Mouse (Mus musculus): Measurements from ENCODE around the gene Xndc1. TPM values are rescaled to one million over a fixed set of nuclear protein-coding genes. Genes with fewer than 3 reads are reported as not detected.
"Not testable (repeated sequence)": the region's sequence is repeated elsewhere in the genome, so short reads cannot be mapped to it uniquely, and the experiment has no call there.

Xndc1 gene
- 10 to 100 TPM in 1 of 2 experiments, 1 to 10 TPM in 1; 5.9 to 11.9 TPM for total RNA-seq (2021)
- long read RNA-seq, experiment 1, partial matches to known transcripts = 0 of 1 reads
- long read RNA-seq, experiment 1, other reads (novel, unspliced or antisense) = 1 of 1 reads
- long read RNA-seq, experiment 2, partial matches to known transcripts = 0 of 3 reads
- long read RNA-seq, experiment 2, other reads (novel, unspliced or antisense) = 3 of 3 reads

GRCm38 (mm10) chr7:102065046-102065891 lies at the start of gene Xndc1, which contains the start of the genes Rnf121 and Xntrpc:
Gene Xndc1, plus strand, starts transcription at chr7:102065511.
Gene Rnf121, minus strand, starts transcription at chr7:102065469.
Gene Xntrpc, plus strand, starts transcription at chr7:102065713.
- peak; percentile 90 for DNase-seq

DNA sequence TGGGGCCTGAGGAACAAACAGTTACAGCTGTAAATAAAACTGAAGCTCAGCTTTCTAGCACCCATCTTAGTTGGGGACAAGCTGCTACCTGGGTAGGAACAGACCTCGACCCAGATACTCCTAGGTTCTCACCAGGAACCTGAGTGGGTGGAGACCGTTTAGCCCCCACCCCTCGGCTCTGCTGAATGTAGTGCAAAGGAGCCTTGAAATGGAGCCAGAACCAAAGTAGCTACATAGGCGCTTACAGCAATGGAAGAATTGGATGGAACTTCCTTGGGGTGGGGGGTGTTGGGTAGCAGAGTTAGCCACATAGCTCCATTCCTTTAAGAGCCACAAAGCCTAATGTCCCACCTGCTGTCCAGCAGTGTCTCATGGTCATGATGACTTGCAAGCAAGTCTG lies 48.4 kb upstream of the Xndc1 start:
- DNase-seq = no peak

DNA sequence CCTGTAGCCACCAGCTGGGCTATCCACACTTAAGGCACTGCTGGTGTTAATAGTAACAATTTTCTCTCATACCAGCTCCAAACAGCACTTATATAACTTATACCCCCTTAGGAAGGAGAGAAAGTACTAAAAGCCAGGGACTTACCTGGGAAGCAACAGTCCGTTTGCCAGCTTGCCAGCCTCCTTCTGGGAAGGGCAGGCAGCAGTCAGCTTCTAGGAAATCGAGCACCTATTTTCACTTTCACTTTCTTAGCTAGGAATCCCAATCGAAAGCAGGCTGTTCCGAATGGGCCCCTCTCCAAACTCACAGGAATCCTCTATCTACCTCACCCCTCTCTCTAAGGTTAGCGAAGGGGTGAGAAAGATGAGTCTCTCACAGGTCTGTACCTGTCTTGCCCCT lies 47.9 kb upstream of the Xndc1 start:
- DNase-seq = no peak

GRCm38 (mm10) chr7:102018034-102018433 lies 47.3 kb upstream of the Xndc1 start:
- no peak for DNase-seq

DNA sequence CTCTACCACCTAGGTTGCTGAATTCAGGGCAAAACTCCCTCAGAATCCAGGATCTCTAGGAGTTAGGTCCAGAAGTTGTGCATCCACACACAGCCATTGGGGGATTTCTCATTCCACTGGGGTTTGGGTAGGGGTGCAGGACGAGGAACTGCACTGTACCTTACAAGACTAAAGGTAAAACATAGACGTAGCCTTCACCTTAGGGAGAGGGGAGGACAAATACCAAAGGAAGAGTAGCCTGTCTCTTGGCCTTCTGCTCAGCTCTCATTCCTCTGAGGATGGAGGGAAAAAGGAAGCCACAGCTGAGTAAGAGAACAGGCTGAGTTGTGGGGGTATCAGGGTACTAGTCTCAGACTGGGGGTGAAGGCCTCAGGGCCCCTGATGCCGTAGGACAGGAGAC lies 46.7 kb upstream of the Xndc1 start, which contains the start of gene Il18bp:
Gene Il18bp, minus strand, starts transcription at position 101 of the 400 bp plus-strand sequence.
- DNase-seq = no peak

DNA sequence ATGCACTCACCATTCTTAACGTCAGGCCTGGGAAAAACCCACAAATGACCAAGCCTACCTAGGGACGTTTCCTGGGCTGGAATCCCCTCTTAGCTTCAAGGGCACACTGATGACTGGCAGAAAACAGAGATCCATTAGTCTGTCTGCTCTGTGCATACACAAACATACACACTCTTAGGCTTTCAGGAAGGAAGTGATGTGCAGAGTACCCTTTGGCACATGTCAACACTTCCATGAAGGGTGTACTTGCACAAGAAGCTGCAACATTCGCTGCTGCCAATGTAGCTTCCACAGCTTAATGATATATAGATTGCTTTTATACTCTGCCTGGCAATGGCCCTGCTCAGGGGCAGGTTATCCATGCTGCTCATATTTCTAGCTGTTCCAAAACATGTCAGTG lies 45.9 kb upstream of the Xndc1 start:
- no peak for DNase-seq

DNA sequence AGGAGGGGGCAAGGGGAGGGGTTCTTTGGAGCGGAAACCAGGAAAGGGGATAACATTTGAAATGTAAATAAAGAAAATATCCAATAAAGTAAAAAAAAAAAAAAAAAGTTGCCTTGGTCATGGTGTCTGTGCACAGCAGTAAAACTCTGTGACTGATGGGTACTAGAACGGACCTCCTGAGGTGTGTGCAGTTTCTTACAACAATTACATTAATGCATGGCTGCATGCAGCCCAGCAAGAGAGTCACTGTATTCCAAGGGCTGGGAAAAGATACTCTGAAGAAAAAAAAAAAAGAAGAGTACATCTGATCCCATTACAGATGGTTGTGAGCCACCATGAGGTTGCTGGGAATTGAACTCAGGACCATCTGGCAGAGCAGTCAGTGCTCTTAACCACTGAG lies 44.4 kb upstream of the Xndc1 start:
- not testable (repeated sequence) for DNase-seq

GRCm38 (mm10) chr7:102023821-102024220 lies 41.5 kb upstream of the Xndc1 start:
- no peak for DNase-seq

DNA sequence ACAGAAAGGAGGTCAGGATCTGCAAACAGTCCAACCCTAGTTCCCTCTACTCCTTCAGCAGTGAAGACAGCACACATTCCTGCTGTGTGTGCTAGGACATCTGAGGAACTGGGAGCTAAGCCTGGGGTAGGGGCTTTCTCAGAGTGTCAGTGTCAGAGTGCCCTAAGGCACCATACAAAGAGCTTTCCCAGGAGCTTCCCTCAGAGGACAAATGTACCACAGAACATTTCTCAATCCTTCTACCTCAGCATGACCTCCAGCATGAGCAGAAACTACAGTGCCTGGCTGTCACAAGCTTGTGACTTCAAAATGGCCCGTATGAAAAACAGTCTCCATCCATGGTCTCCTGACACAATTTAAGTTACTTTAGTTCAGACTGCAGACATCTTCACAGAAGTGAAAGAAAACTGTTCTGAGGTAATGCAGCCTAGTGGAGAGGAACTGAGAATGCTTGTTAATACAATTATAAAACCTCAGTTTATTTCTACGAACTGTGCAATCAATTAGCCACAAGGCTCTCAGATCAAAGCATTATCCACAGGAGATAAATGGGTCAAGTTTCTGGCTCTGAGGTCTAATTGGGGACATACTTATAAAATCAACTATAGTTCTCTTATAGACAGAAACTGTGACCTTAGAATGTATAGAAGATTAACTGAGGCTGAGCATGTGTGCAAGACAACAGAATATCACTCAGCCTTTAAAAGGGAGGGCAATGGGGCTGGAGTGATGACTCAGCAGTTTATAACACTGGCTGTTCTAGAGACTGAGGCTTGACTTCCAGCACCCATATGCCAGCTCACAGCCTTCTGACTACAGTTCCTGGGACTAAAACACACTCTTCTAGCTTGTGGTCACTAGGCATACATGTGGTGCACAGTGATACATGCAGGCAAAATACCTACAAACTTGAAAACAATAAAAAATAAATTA lies 39.9 kb upstream of the Xndc1 start:
- DNase-seq = no peak

DNA sequence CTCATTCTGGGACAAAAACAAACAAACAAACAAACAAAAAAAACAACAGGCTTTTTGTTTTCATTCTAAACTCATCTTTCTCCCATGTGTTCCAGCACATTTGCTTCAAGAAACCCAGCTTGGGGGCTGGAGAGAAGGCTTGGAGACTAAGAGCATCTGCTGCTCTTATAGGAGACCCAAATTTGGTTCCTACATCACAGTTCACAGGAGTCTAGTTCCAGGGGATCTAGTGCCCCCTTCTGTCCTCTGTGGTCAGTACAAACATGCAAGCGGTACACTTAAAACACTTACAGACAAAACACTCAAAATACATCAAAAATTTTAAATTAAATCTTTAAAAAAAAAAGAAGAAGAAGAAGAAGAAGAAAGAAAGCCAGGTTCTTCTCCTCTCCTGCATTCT lies 30.4 kb upstream of the Xndc1 start:
- DNase-seq = no peak

DNA sequence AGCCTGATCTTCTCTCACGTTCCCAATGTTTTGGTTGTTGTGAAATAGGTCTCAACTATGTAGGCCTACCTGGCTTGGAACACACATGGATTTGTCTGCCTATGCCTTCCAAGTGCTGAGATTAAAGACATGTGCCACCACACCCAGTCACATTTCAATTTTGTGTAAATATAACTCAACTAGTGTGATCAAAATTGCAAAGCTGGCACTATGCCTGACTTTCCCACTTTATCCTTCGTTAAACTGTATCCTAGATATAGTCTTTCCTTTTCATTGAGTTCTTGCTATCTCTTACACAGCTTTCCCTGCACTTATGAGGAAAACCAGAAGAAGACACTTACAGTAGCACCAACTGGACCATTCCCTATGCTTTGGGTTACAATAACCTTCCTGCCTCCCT lies 29.8 kb upstream of the Xndc1 start:
- DNase-seq = no peak

DNA sequence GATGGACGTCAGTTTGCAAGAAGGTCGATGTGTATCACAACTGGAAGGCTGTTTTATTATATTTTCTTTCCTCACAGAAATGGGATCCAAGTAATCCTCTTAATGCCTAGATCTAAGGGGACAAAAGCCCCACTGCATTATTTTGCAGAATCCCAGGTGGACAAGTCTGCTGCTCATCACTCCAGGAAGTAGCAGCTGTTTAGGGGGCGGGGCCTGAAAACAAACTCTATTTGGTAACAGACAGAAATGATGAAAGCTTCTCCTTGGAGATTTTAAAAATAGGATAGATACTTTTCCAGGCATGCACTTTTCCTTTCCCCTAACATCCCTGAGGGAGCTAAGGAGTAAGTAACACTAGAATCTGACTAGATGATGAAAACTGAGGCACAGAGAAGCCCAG lies 28.0 kb upstream of the Xndc1 start:
- no peak for DNase-seq

DNA sequence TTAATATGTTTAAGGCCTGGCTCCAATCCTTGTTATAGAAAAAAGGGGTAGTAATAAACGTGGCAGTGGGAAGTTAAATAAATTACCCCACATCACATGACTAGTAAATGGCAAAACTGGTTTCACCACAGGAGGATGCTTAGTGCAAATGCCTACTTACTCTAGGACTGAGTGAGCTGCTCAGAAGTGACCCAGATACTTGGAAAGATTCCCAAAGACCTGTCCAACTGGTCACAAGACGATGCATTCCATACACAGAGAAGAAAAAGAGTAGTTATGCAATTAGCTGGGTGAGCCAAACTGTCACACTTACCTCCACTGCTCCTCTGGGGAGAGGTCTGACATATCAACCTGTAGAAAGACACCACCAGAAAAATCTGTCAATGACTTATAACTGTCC lies 23.0 kb upstream of the Xndc1 start:
- DNase-seq = no peak

GRCm38 (mm10) chr7:102048524-102048923 lies 16.8 kb upstream of the Xndc1 start:
- not testable (repeated sequence) for DNase-seq

DNA sequence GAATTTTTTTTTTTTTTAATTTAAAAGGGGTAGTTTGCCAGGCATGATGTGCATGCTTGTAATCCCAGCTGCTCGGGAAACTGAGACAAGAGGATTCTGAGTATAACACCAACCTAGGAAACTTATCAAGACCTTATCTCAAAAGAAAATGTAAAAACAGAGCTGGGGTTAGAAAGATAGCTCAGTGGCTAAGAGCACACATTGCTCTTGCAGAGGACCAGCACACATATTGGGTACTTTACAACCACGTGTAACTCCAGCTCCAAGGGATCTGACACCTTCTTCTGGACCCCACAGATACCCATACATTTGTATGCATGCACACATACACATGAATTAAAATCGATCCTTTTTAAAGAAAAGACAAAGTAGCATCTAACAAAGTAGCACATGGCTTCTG lies 4.0 kb upstream of the Xndc1 start:
- DNase-seq = no peak

- no peak for DNase-seq
Measured at GRCm38 (mm10) chr7:102062203-102062602, 3.1 kb upstream of the Xndc1 start.

GRCm38 (mm10) chr7:102063891-102064290 lies 1.4 kb upstream of the Xndc1 start:
- no peak for DNase-seq

GRCm38 (mm10) chr7:102064655-102065045 lies 661 bp upstream of the Xndc1 start:
- DNase-seq = no peak

DNA sequence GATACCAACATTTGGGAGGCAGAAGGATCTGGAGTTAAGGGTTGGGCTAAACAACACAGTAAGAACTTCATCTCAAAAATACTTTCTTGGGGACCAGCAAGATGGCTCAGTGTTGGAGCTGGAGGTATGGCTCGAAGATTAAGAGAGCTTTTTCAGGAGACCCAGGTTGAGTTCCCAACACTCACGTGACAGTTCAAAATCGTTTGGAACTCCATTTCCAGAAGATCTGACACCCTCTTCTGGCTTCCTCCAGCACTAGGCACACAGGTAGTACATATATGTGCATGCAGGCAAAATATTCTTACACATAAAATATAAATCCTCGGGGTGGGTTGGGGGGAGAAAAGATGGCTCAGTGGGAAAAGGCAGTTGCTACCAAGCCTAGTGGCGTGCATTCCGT lies 1.1 kb downstream of the Xndc1 start:
- no peak for DNase-seq

DNA sequence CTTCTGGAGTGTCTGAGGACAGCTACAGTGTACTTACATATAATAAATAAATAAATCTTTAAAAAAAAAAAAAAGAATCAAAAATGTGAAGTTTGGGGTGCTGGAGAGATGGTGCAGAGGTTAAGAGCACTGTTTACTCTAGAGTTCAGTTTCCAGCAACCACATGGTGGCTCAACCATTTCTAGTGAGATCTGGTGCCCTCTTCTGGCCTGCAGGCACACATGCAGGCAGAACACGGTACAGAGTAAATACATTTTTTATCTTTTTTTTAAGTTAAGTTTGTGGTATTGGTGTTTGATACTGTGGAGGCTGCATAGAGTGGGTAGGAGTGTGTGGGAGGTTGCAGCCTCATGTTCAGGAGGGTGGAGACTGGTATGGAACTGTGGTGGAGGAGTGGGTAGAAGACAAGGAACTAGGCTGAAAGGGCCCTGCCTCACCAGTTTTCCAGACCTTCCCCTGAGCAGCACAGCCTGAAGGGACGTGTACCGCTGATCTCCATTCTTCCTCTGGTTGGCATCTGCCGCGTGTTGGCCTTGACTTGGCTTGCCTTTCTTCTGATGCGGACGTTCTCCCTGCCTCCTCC lies 11.5 kb downstream of the Xndc1 start:
- DNase-seq = no peak

- no peak for DNase-seq
Measured at GRCm38 (mm10) chr7:102078517-102078916, 13.2 kb downstream of the Xndc1 start.

DNA sequence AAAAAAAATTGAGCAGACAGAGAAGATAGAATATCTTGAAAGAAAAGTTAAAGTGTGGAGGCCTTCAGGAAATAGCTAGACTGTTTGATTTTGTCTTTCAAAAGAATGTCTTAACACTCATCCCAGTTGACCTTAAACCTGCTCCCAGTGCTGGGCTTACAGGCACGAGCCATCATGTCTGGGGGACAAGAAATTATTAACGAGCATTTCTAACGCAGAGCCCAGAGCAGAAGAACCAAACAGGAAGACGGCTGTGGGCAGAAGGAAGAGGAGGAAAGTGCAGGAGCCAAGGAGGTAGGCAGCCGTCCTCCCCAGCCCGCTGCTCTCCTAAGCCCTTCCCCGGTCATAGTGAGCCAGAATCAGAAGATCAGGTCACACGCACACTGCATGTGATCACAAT lies 15.0 kb downstream of the Xndc1 start:
- DNase-seq = no peak
